Mouse (Mus musculus): ENCODE results near the gene Psmg1. TPM values are rescaled to one million over a fixed set of nuclear protein-coding genes. Genes with fewer than 3 reads are reported as not detected.
"Not testable (repeated sequence)": the region's sequence is repeated elsewhere in the genome, so short reads cannot be mapped to it uniquely, and the experiment has no call there.

Gene Psmg1
- 60.8 and 64.0 TPM in 2 replicates for polyA plus RNA-seq (2015; fragmentation: Nextera tagmentation; extraction: Ambion mirVana)

DNA sequence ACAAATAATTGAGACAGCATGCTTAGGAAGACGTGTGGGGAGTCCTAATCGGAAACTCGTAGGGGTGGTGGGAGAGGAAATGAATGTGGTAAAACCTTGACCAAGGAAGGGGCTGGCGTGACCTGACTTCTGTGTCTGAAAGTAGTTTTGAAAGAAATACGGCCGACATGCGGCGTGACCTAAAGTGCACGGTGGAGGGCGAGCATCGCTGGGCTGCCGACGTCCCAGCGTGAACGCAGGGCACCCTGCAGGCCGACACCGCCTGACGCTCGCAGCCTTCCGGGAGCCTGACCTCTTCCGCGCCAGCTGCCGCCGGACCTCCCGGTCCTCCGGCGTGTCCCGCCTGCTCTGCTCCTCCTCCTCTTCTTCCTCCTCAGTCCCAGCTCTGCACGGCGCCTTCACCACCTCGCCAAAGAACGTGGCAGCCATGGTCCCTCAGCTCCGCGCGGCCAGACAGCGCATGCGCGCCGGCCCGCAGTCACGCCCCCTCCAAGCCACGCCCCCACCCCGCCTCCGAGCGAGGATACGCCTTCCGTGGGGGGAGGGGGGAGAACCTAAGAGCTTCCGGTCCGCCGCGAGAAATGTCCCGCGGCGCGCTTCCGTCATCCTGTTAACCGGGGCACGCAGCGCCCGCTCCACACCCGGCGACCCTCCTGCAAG, at the start of gene Psmg1:
Gene Psmg1, minus strand, starts transcription at position 499 of the 660 bp plus-strand sequence.
- H3K36me3 ChIP-seq: peaks cover 35% of the 10 kb centered on the region
- H3K4me2 ChIP-seq: peak within 1 kb of the TSS; percentile 71
- H3K9ac ChIP-seq: peak within 1 kb of the TSS; percentile 84
- peak within 1 kb of the TSS; percentile 69 for H3K4me3 ChIP-seq
- ATAC-seq (ENCODE audit: low FRiP score): peak; percentile 93
- WGBS: under 1% methylated on average over 61 of the region's 62 CpGs
- no peaks in the 10 kb centered on the region for H3K27me3 ChIP-seq
- H3K4me1 ChIP-seq (replicated peaks): peaks cover 15% of the 10 kb centered on the region
- peak within 1 kb of the TSS; percentile 92 for H3K27ac ChIP-seq
- no peaks in the 10 kb centered on the region for H3K9me3 ChIP-seq

DNA sequence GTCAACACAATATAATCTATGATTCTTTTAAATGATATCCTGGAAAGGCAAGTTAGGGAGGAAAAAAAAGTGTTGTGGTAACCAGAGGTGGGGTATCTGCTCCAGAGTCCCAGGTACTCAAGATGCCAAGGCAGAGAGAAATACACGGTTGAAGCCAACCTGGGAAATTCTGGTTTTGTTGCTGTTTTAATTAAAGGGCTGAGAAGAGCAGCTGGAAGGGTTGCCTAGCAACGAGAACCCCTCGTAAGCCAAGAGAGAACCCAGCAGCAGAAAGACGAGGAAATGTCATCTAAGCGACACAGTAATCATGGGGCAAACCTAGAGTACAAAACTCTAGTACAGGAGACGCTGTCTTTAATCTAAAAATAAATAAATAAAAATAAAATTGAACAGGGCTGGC, 48.8 kb upstream of the Psmg1 start:
- Histone ChIP-seq H3K9me3 (no peaks in the 10 kb centered on the region), H3K36me3 (peaks cover 96% of the 10 kb centered on the region), H3K27ac (no peak overlapping the region), H3K4me1 (replicated peaks) (no peaks in the 10 kb centered on the region), H3K4me2 (no peak overlapping the region), H3K9ac (no peak overlapping the region), H3K4me3 (no peak overlapping the region), H3K27me3 (no peaks in the 10 kb centered on the region)
- ATAC-seq (ENCODE audit: low FRiP score): no peak
- WGBS: 46% methylated on average over 6 of the region's 6 CpGs

DNA sequence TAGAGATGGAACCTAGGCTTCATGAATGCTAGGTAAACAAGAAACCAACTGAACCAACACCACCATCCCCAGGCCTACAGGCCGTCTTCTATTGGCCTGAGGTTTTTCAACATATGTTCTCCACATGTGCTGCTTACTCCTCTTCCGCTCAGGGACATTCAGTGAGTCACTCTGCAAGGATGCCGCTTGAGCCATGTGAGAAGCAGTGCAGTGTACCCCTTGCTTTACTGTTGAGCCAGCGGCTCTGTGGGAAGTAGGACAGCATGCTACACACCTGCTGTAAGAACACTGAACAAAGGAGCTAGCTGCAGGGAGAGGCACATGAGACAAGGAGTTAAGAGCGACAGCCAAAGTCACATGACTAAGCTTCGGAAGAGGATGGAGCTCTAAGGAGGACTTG, 43.7 kb upstream of the Psmg1 start:
- 88% methylated on average over 6 of the region's 6 CpGs for WGBS
- peaks cover 93% of the 10 kb centered on the region for H3K36me3 ChIP-seq
- H3K9me3 ChIP-seq: no peaks in the 10 kb centered on the region

DNA sequence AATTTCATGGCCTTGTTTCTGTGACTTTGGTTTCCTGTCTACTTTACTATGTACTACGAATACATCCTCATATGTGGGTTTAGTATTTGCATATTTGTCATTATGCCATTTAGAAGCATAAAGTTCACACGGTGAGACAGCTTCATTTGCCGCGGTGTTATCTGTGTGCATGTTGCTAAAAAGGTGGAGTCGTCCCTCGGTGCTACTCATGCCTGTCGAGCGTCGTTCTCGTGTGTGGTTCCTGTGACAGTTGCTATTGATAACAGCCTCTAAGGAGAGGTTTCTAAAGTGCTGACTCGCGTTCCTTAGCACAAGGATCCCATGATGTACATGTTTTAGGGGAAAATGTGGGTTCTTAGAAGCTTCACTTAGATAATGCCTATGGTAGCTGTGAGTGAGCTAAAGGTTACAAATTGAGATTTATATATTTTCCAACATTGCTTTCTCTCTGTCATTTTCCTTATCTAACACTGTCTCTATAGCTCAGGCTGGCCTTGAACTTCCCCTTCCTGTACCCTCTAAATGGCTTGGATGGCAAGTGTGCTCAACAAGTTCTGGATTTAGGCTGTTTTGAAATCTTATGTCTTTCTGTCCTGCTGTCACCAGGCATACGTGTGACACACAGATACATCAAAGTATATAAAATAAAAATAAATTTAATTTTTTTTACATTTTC, 41.7 kb upstream of the Psmg1 start:
- Histone ChIP-seq H3K27me3 (no peaks in the 10 kb centered on the region), H3K27ac (no peak overlapping the region), H3K4me2 (no peak overlapping the region), H3K36me3 (peaks cover 94% of the 10 kb centered on the region), H3K4me3 (no peak overlapping the region), H3K4me1 (replicated peaks) (no peaks in the 10 kb centered on the region), H3K9me3 (no peaks in the 10 kb centered on the region), H3K9ac (no peak overlapping the region)
- WGBS: 94% methylated on average over 13 of the region's 13 CpGs
- no peak for ATAC-seq (ENCODE audit: low FRiP score)

More for the DNA sequence above, 43.7 kb upstream of the Psmg1 start:
- Histone ChIP-seq H3K4me2 (no peak overlapping the region), H3K4me1 (replicated peaks) (no peaks in the 10 kb centered on the region), H3K4me3 (no peak overlapping the region), H3K27me3 (no peaks in the 10 kb centered on the region), H3K9ac (no peak overlapping the region), H3K27ac (no peak overlapping the region)
- no peak for ATAC-seq (ENCODE audit: low FRiP score)

DNA sequence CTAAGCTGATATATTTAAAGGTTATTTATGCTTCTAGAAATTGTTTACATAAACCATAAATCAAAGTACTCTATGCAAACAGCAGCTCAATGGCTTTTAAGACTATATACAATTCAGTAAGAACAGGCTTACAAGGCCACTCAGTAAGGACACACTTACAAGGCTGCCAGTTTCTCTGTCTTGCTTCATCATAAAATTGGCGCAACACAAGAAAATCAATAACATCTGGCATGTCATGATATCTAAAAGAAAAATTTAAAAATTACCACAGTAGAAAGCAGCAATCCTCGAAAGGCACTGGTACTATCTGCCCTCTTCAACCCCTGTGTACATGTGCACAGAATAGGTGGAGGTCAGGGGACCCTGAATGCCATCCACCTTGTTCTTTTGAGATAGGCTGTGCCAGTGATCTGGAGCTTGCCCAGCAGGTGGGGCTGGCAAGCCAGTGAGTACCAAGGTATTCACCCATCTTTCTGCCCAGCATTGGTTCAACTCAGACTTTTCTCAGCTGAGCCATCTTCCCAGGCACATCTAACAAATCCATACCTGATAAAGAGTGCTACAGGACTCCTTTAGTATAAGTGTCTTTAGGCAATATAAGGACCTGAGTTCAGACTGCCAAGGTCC, 39.8 kb upstream of the Psmg1 start:
- H3K9me3 ChIP-seq: no peaks in the 10 kb centered on the region
- no peaks in the 10 kb centered on the region for H3K27me3 ChIP-seq
- no peak for ATAC-seq (ENCODE audit: low FRiP score)
- WGBS: 98% methylated on average over 2 of the region's 2 CpGs
- H3K4me1 ChIP-seq (replicated peaks): no peaks in the 10 kb centered on the region
- H3K36me3 ChIP-seq: peaks cover 93% of the 10 kb centered on the region
- no peak overlapping the region for H3K9ac ChIP-seq
- H3K4me3 ChIP-seq: no peak overlapping the region
- H3K27ac ChIP-seq: no peak overlapping the region
- no peak overlapping the region for H3K4me2 ChIP-seq

DNA sequence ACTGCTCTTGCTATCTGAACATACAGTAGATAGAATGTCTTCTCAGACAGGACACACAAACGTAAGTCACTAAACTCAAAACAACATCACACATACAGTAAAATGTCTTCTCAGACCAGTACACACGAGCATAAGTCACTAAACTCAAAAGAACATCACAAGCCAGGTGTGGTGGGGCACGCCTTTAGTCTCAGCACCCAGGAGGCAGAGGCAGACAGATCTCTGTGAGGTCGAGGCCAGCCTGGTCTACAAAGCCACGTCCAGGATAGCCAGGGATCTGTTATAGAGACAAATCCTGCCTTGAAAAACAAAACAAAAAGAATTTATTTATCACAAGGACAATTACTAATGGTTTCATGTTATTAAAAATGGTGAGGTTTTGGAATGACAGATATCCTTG, 35.5 kb upstream of the Psmg1 start:
- no peaks in the 10 kb centered on the region for H3K9me3 ChIP-seq
- no peak overlapping the region for H3K27ac ChIP-seq
- ATAC-seq (ENCODE audit: low FRiP score): no peak
- no peak overlapping the region for H3K9ac ChIP-seq
- WGBS: 93% methylated on average over 5 of the region's 5 CpGs
- no peaks in the 10 kb centered on the region for H3K4me1 ChIP-seq (replicated peaks)
- H3K4me2 ChIP-seq: no peak overlapping the region
- H3K4me3 ChIP-seq: no peak overlapping the region
- no peaks in the 10 kb centered on the region for H3K27me3 ChIP-seq
- peaks cover 86% of the 10 kb centered on the region for H3K36me3 ChIP-seq

DNA sequence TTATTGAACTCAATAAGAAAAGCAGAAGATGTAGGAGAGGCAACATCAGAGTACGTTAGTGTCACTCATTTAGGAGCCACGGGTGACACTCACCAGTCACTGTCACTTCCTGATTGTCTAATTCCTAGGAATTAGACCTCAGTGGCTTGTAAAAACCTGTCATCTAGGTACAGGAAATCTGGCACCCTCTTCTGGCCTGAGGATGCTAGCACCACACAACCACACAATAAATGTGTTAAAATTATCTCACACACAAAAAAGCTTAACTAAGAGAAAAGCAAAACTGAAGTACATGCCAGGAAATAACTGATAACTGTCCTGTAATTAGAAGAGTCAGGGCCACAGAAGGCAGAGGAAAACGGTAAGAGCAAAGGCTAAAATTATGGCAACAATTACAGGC, 34.5 kb upstream of the Psmg1 start:
- Histone ChIP-seq H3K36me3 (peaks cover 85% of the 10 kb centered on the region), H3K9ac (no peak overlapping the region), H3K27ac (no peak overlapping the region), H3K4me2 (no peak overlapping the region), H3K4me1 (replicated peaks) (no peaks in the 10 kb centered on the region), H3K27me3 (no peaks in the 10 kb centered on the region), H3K4me3 (no peak overlapping the region), H3K9me3 (no peaks in the 10 kb centered on the region)
- 88% methylated on average over 3 of the region's 3 CpGs for WGBS
- ATAC-seq (ENCODE audit: low FRiP score): no peak

DNA sequence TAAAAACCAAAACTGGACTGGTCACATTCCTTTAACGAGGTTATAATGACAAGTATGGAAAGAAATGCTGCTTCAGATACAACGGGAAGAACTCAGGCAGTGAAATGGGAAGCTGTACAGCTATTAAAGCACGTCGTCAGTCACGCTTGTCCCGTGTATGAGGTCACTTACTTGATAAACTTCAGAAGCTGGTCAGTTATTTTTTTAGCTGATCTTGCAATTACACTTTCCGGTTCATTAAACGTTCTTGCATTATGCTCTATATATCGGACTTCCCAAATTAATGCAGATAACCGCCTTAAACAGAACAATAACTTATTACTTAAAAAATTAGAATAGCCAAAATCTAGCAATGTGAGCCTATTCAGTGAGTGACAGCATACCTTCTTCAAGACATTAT, 30.3 kb upstream of the Psmg1 start:
- Histone ChIP-seq H3K27ac (no peak overlapping the region), H3K9me3 (no peaks in the 10 kb centered on the region), H3K4me3 (no peak overlapping the region), H3K4me2 (no peak overlapping the region), H3K27me3 (no peaks in the 10 kb centered on the region), H3K4me1 (replicated peaks) (no peaks in the 10 kb centered on the region), H3K9ac (no peak overlapping the region), H3K36me3 (peaks cover 88% of the 10 kb centered on the region)
- 89% methylated on average over 10 of the region's 10 CpGs for WGBS
- no peak for ATAC-seq (ENCODE audit: low FRiP score)

DNA sequence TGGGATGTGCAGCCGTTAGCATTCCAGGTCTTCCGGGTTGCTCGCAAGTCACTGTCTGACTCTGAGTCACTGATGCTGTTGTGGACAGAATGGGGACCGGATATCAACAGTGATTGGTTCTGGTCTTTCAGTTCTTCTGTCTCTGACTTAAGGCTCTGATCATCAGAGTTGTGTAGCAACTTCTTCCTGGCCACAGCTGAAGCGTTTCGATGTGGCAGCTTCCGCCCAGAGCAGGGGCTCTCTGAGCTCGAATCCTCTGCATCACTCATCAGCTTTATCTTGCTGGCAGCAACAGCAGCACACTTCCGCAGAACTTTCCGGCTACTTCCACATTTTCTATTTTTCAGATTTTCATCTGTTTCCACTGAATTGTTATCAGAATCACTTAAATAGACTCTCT, 18.4 kb upstream of the Psmg1 start:
- not testable (repeated sequence) for H3K9me3 ChIP-seq; H3K4me1 ChIP-seq (replicated peaks); H3K9ac ChIP-seq; H3K27ac ChIP-seq; ATAC-seq (ENCODE audit: low FRiP score); H3K27me3 ChIP-seq; H3K4me2 ChIP-seq; H3K4me3 ChIP-seq
- WGBS: no CpG with 5 or more reads among the region's 10 CpGs
- H3K36me3 ChIP-seq: peaks cover 32% of the 10 kb centered on the region

DNA sequence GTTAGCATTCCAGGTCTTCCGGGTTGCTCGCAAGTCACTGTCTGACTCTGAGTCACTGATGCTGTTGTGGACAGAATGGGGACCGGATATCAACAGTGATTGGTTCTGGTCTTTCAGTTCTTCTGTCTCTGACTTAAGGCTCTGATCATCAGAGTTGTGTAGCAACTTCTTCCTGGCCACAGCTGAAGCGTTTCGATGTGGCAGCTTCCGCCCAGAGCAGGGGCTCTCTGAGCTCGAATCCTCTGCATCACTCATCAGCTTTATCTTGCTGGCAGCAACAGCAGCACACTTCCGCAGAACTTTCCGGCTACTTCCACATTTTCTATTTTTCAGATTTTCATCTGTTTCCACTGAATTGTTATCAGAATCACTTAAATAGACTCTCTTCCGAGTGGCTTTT, 13.5 kb upstream of the Psmg1 start:
- H3K36me3 ChIP-seq: peaks cover 50% of the 10 kb centered on the region
- ATAC-seq (ENCODE audit: low FRiP score); H3K4me3 ChIP-seq; H3K4me1 ChIP-seq (replicated peaks); H3K9me3 ChIP-seq; H3K9ac ChIP-seq; H3K4me2 ChIP-seq; H3K27ac ChIP-seq; H3K27me3 ChIP-seq: not testable (repeated sequence)
- no CpG with 5 or more reads among the region's 10 CpGs for WGBS

DNA sequence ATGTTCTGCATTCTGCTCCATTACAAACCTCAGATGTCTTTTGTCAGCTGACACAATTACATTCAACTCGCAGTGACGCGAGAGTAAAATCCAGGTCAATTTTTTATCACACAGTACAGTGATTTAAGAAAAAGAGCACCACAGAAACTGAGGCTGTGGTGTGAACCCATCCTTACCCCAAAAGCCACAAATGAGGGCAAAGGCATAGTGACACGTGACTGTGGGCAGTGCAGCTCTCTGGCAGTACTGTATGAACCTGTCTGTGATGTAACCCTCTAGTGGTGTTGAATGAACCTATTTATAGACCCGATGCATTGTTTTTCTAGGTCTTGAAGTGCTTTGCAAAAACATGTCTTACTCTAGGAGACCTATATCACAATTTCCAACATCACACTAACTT, 8.5 kb upstream of the Psmg1 start:
- Histone ChIP-seq H3K27me3 (no peaks in the 10 kb centered on the region), H3K9ac (no peak overlapping the region), H3K4me2 (no peak overlapping the region), H3K4me3 (no peak overlapping the region), H3K36me3 (peaks cover 67% of the 10 kb centered on the region), H3K9me3 (no peaks in the 10 kb centered on the region), H3K27ac (no peak overlapping the region), H3K4me1 (replicated peaks) (no peaks in the 10 kb centered on the region)
- no peak for ATAC-seq (ENCODE audit: low FRiP score)
- WGBS: 93% methylated on average over 5 of the region's 5 CpGs

DNA sequence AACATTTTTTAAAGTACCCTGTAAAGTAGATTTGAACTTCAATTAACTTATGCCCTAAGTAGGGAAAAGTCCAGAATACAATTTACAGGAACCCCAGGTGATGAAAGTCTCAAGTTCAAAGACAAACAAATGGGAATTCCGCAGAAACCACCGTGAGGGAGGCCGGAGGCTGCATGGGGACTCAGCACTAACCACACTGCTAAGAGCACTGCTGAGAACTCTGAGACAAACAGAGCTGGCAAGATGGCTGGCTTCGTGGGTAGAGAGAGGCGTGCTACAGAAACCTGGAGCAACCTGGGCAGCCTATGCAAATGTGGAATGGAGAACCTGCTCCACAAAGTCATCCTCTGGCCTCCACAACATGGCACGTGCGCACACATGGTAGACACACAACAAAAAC, 5.4 kb upstream of the Psmg1 start:
- WGBS: 92% methylated on average over 7 of the region's 7 CpGs
- H3K27ac ChIP-seq: no peak overlapping the region
- H3K4me1 ChIP-seq (replicated peaks): peaks cover 8% of the 10 kb centered on the region
- no peaks in the 10 kb centered on the region for H3K9me3 ChIP-seq
- H3K9ac ChIP-seq: no peak overlapping the region
- ATAC-seq (ENCODE audit: low FRiP score): no peak
- peaks cover 63% of the 10 kb centered on the region for H3K36me3 ChIP-seq
- H3K4me2 ChIP-seq: no peak overlapping the region
- no peaks in the 10 kb centered on the region for H3K27me3 ChIP-seq
- H3K4me3 ChIP-seq: no peak overlapping the region

DNA sequence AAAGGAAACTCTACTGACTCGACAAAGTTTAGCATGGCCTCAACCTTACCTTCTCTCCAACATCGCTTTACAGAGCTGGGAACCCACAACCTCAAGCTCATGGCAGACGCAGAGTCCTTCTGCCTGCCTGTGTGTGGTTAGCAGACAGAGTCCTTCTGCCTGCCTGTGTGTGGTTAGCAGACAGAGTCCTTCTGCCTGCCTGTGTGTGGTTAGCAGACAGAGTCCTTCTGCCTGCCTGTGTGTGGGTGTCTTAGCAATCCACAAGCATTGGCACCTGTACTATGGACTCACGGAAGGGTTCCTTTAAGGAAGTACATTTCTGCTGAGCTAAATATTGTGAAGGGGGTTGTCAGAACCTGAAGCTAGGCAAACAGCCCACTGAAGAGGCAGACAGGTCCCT, 3.8 kb upstream of the Psmg1 start:
- Histone ChIP-seq H3K4me1 (replicated peaks) (peaks cover 15% of the 10 kb centered on the region), H3K36me3 (peaks cover 50% of the 10 kb centered on the region)
- H3K4me3 ChIP-seq; H3K9ac ChIP-seq; H3K27ac ChIP-seq; H3K4me2 ChIP-seq; H3K9me3 ChIP-seq; H3K27me3 ChIP-seq; ATAC-seq (ENCODE audit: low FRiP score): not testable (repeated sequence)
- 93% methylated on average over 4 of the region's 4 CpGs for WGBS

Data from hindbrain, embryonic 13.5 days (tissue).